Comparison of ENCODE assay signal across 8 mouse cellular contexts in the genomic region with DNA sequence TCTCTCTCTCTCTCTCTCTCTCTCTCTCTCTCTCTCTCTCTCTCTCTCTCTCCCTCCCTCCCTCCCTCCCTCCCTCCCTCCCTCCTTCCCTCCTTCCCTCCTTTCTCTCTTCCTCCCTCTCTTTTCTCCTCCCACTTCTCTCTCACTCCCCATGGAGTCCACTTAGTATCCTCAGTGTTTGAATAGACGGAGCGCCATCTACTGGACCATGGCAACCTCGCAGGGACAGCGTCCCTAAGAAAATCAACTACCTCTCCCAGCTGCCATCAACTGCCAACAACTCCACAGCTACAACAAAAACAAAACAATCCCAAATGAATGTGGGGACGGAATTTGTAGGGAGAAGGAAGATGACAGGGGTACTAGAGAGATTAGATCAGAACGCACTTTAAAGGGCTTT.
A peak's percentile ranks its signal among the peaks of the same experiment; 100 is the strongest.
DNase-seq lines count a peak whose midpoint lies in the region; ATAC-seq and TF ChIP-seq lines count a peak whose summit lies in the region.

No protein-coding gene starts in this region.

- no peaks in the 10 kb centered on the region for H3K9me3 ChIP-seq in forebrain, embryonic 10.5 days
- no peaks in the 10 kb centered on the region for H3K9me3 ChIP-seq in forebrain, embryonic 15.5 days
- H3K9me3 ChIP-seq in forebrain, embryonic 14.5 days (replicated peaks; ENCODE audit: control insufficient read depth, low read length), result no peaks in the 10 kb centered on the region
- H3K9me3 ChIP-seq in hindbrain, postnatal 0 days (ENCODE audit: low read length), result no peaks in the 10 kb centered on the region
- no peaks in the 10 kb centered on the region for H3K9me3 ChIP-seq in megakaryocyte, embryonic 14.5 days

- ATAC-seq in forebrain, embryonic 15.5 days (replicated peaks), result no peak
- ATAC-seq in forebrain, embryonic 14.5 days, result peak; percentile 49; the same call in 1 of the 2 replicates
- peak; percentile 64 for ATAC-seq in hindbrain, postnatal 0 days

- H3K36me3 ChIP-seq in forebrain, embryonic 10.5 days (replicated peaks), result no peaks in the 10 kb centered on the region
- no peaks in the 10 kb centered on the region for H3K36me3 ChIP-seq in forebrain, embryonic 15.5 days
- no peaks in the 10 kb centered on the region for H3K36me3 ChIP-seq in forebrain, embryonic 14.5 days (ENCODE audit: control insufficient read depth, insufficient read depth, low read length)
- no peaks in the 10 kb centered on the region for H3K36me3 ChIP-seq in hindbrain, postnatal 0 days (ENCODE audit: insufficient read depth, low read length)
- H3K36me3 ChIP-seq in megakaryocyte, embryonic 14.5 days (replicated peaks; ENCODE audit: low read length), result no peaks in the 10 kb centered on the region

- peaks cover 20% of the 10 kb centered on the region for H3K4me1 ChIP-seq in forebrain, embryonic 10.5 days
- peaks cover 17% of the 10 kb centered on the region for H3K4me1 ChIP-seq in forebrain, embryonic 15.5 days
- H3K4me1 ChIP-seq in forebrain, embryonic 14.5 days (ENCODE audit: control insufficient read depth, insufficient read depth, low read length), result peaks cover 3% of the 10 kb centered on the region; the same call in 1 of the 2 replicates
- H3K4me1 ChIP-seq in hindbrain, postnatal 0 days (ENCODE audit: insufficient read depth, low read length), result no peaks in the 10 kb centered on the region
- H3K4me1 ChIP-seq in megakaryocyte, embryonic 14.5 days, result peaks cover 21% of the 10 kb centered on the region

- peak; percentile 76 for TF ChIP-seq CTCF in hindbrain, postnatal 0 days (IDR thresholded peaks at IDR 0.05; ENCODE audit: low read depth)

- DNase-seq in forebrain, embryonic 10.5 days (ENCODE audit: extremely low spot score, low spot score), result peak; percentile 42
- DNase-seq in brain, adult 2 months (ENCODE audit: low read depth, low spot score), result peak; percentile 92
- DNase-seq in forebrain, embryonic 14.5 days (ENCODE audit: low spot score), result peak; percentile 83
- DNase-seq in hindbrain, postnatal 0 days (ENCODE audit: low spot score), result peak; percentile 83
- peak; percentile 56 to 62 for DNase-seq in layer of hippocampus, postnatal 36 days
- DNase-seq in spleen, adult 18-20 months, result peak; percentile 28 to 67

- H3K27me3 ChIP-seq in forebrain, embryonic 10.5 days (ENCODE audit: poor library complexity, severe bottlenecking), result no peaks in the 10 kb centered on the region
- H3K27me3 ChIP-seq in forebrain, embryonic 15.5 days, result no peaks in the 10 kb centered on the region
- no peaks in the 10 kb centered on the region for H3K27me3 ChIP-seq in forebrain, embryonic 14.5 days (replicated peaks; ENCODE audit: control insufficient read depth, insufficient read depth, low read length)
- H3K27me3 ChIP-seq in hindbrain, postnatal 0 days (ENCODE audit: insufficient read depth, low read length), result no peaks in the 10 kb centered on the region
- H3K27me3 ChIP-seq in megakaryocyte, embryonic 14.5 days (replicated peaks), result no peaks in the 10 kb centered on the region

- no peak overlapping the region for H3K27ac ChIP-seq in forebrain, embryonic 10.5 days
- no peak overlapping the region for H3K27ac ChIP-seq in forebrain, embryonic 15.5 days (replicated peaks)
- H3K27ac ChIP-seq in forebrain, embryonic 14.5 days (ENCODE audit: low read depth, low read length), result no peak overlapping the region
- no peak overlapping the region for H3K27ac ChIP-seq in hindbrain, postnatal 0 days

- WGBS in forebrain, embryonic 10.5 days, result 8% methylated on average over 6 of the region's 6 CpGs
- WGBS in forebrain, embryonic 15.5 days, result 12% methylated on average over 6 of the region's 6 CpGs
- 5% methylated on average over 6 of the region's 6 CpGs for WGBS in forebrain, embryonic 14.5 days
- 10% methylated on average over 6 of the region's 6 CpGs for WGBS in hindbrain, postnatal 0 days

- H3K4me3 ChIP-seq in forebrain, embryonic 10.5 days, result no peak overlapping the region
- H3K4me3 ChIP-seq in forebrain, embryonic 15.5 days, result no peak overlapping the region
- H3K4me3 ChIP-seq in forebrain, embryonic 14.5 days (ENCODE audit: low read depth, low read length), result no peak overlapping the region
- no peak overlapping the region for H3K4me3 ChIP-seq in hindbrain, postnatal 0 days (ENCODE audit: low read length)
- peak overlapping the region; percentile 82 for H3K4me3 ChIP-seq in megakaryocyte, embryonic 14.5 days (replicated peaks)

- H3K4me2 ChIP-seq in forebrain, embryonic 15.5 days (replicated peaks), result no peak overlapping the region
- H3K4me2 ChIP-seq in forebrain, embryonic 14.5 days (ENCODE audit: low read length), result no peak overlapping the region
- H3K4me2 ChIP-seq in hindbrain, postnatal 0 days (ENCODE audit: low read depth, low read length), result no peak overlapping the region

- H3K9ac ChIP-seq in forebrain, embryonic 15.5 days (replicated peaks), result no peak overlapping the region
- no peak overlapping the region for H3K9ac ChIP-seq in forebrain, embryonic 14.5 days (ENCODE audit: low read length)
- H3K9ac ChIP-seq in hindbrain, postnatal 0 days (replicated peaks; ENCODE audit: low read length), result no peak overlapping the region

Comparison
In these comparisons a context has a peak if more than half of its experiments do, and no peak if none do; other contexts are left out.
1. DNase-seq: peak in every context shown above with its lines; median percentile 92 in brain, adult 2 months; 83 in forebrain, embryonic 14.5 days; 83 in hindbrain, postnatal 0 days; 59 in layer of hippocampus, postnatal 36 days; 48 in spleen, adult 18-20 months; 42 in forebrain, embryonic 10.5 days.